In the genomic region with DNA sequence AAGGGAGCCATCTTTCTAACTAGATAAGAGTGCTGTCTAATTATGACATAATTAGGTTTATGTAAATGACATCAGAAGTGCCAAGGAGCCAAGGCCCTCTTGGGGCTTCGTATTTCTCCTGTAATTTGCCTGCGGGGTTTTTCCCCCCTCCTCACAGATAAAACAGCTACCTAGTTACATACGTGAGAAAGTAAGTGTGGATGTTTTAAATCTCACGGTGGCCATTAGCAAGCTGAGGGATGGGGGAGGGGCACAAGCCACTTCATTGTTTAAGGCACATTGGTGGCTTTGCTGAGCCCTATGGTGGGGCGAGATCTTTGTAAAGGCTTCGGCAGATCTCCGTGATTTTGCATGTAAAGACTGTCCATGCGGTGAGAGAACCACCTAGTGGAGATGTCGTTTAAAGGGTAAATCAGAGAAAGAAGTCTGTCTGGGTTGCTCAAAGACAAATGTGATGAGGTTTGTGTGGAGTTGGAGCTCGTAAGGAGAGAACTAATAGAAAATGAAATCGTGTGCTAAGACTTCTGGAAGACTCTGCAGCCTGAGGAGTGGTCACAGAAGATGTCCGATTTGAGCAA, we compare ENCODE assay signal across 28 mouse cellular contexts. TPM values are rescaled to one million over a fixed set of nuclear protein-coding genes. Genes with fewer than 3 reads are reported as not detected.
DNase-seq lines count a peak whose midpoint lies in the region; ATAC-seq and TF ChIP-seq lines count a peak whose summit lies in the region.
"Had no signal": no experiment of that assay in that cellular context is flagged by ENCODE, and none has a peak within 500 bp of the region (broad histone marks: within the 10 kb centered on the region; RNA-seq: fewer than 3 reads in every experiment).

No protein-coding gene starts in this region.

- H3K4me2 ChIP-seq in forebrain, postnatal 0 days (ENCODE audit: low read depth) = no peak overlapping the region
- H3K4me2 ChIP-seq in forebrain, embryonic 15.5 days (replicated peaks) = no peak overlapping the region
- H3K4me2 ChIP-seq in midbrain, embryonic 14.5 days (ENCODE audit: low read length) = no peak overlapping the region
- no peak overlapping the region for H3K4me2 ChIP-seq in midbrain, embryonic 16.5 days (ENCODE audit: low read length)
- H3K4me2 ChIP-seq: heart, embryonic 13.5 days; kidney, embryonic 15.5 days; stomach, embryonic 15.5 days had no signal

- H3K9ac ChIP-seq in forebrain, postnatal 0 days = no peak overlapping the region
- H3K9ac ChIP-seq in forebrain, embryonic 15.5 days (replicated peaks) = no peak overlapping the region
- no peak overlapping the region for H3K9ac ChIP-seq in midbrain, embryonic 14.5 days (replicated peaks; ENCODE audit: low read length)
- H3K9ac ChIP-seq in midbrain, embryonic 16.5 days (ENCODE audit: low read depth, low read length) = no peak overlapping the region
- H3K9ac ChIP-seq: heart, embryonic 13.5 days; kidney, embryonic 15.5 days; stomach, embryonic 15.5 days had no signal

- no peak overlapping the region for H3K4me3 ChIP-seq in forebrain, postnatal 0 days (ENCODE audit: low read depth, low read length)
- H3K4me3 ChIP-seq in forebrain, embryonic 15.5 days = no peak overlapping the region
- H3K4me3 ChIP-seq in layer of hippocampus, adult 2 months = no peak overlapping the region
- H3K4me3 ChIP-seq in midbrain, embryonic 14.5 days (replicated peaks; ENCODE audit: low read depth, low read length) = no peak overlapping the region
- H3K4me3 ChIP-seq in midbrain, embryonic 16.5 days (ENCODE audit: low read depth, low read length) = no peak overlapping the region
- H3K4me3 ChIP-seq: embryonic facial prominence, embryonic 10.5 days; heart, adult 2 months; heart, embryonic 13.5 days; kidney, embryonic 15.5 days; limb, embryonic 10.5 days; stomach, embryonic 15.5 days had no signal

- H3K9me3 ChIP-seq in forebrain, postnatal 0 days (ENCODE audit: low read length) = no peaks in the 10 kb centered on the region
- no peaks in the 10 kb centered on the region for H3K9me3 ChIP-seq in forebrain, embryonic 15.5 days
- no peaks in the 10 kb centered on the region for H3K9me3 ChIP-seq in midbrain, embryonic 14.5 days (ENCODE audit: control insufficient read depth, low read length)
- no peaks in the 10 kb centered on the region for H3K9me3 ChIP-seq in midbrain, embryonic 16.5 days (replicated peaks; ENCODE audit: control insufficient read depth, low read length, poor library complexity, severe bottlenecking)
- H3K9me3 ChIP-seq: embryonic facial prominence, embryonic 10.5 days; heart, embryonic 13.5 days; kidney, embryonic 15.5 days; limb, embryonic 10.5 days; stomach, embryonic 15.5 days had no signal

- DNase-seq in forebrain, postnatal 0 days = no peak
- no peak for DNase-seq in layer of hippocampus, adult 2 months (ENCODE audit: low spot score in 2 of 2)
- no peak for DNase-seq in layer of hippocampus, adult 8-10 months (ENCODE audit: low spot score in 2 of 2)
- peak; percentile 34 for DNase-seq in midbrain, embryonic 14.5 days
- DNase-seq: adrenal gland, postnatal 25 days; cerebellum, adult 9-11 months; gastrocnemius, postnatal 25 days; heart, adult 2 months; heart, postnatal 14 days; kidney, adult 11 months; liver; lung, adult 2 months; thymus, adult 18-20 months; thymus, postnatal 36 days had no signal

- no peak overlapping the region; the same call in 1 of the 2 replicates for H3K27ac ChIP-seq in forebrain, postnatal 0 days (ENCODE audit: low read depth, low read length)
- no peak overlapping the region for H3K27ac ChIP-seq in forebrain, embryonic 15.5 days (replicated peaks)
- H3K27ac ChIP-seq in layer of hippocampus, adult 2 months = no peak overlapping the region
- no peak overlapping the region for H3K27ac ChIP-seq in midbrain, embryonic 14.5 days (replicated peaks; ENCODE audit: low read depth, low read length)
- H3K27ac ChIP-seq in midbrain, embryonic 16.5 days (ENCODE audit: low read length) = no peak overlapping the region
- H3K27ac ChIP-seq: embryonic facial prominence, embryonic 10.5 days; heart, adult 2 months; heart, embryonic 13.5 days; kidney, embryonic 15.5 days; limb, embryonic 10.5 days; macrophage; stomach, embryonic 15.5 days had no signal

- TF ChIP-seq CTCF in forebrain, postnatal 0 days (IDR thresholded peaks at IDR 0.05; ENCODE audit: low read depth) = 0 out of 2 replicates have a peak, but pooled peaks have one; percentile 7
- peak; percentile 33 for TF ChIP-seq CTCF in layer of hippocampus, adult 2 months (conservative IDR thresholded peaks at IDR 0.05)

- ATAC-seq in forebrain, postnatal 0 days = no peak
- no peak for ATAC-seq in forebrain, embryonic 15.5 days (replicated peaks)
- no peak for ATAC-seq in midbrain, embryonic 14.5 days (ENCODE audit: low FRiP score, low TSS enrichment)
- ATAC-seq in midbrain, embryonic 16.5 days = no peak
- no peak for ATAC-seq in granulocyte monocyte progenitor cell, adult 5-6 weeks (replicated peaks; ENCODE audit: poor library complexity, severe bottlenecking)
- ATAC-seq: forebrain, embryonic 16.5 days had no signal

- no peaks in the 10 kb centered on the region for H3K4me1 ChIP-seq in forebrain, postnatal 0 days (ENCODE audit: insufficient read depth)
- H3K4me1 ChIP-seq in forebrain, embryonic 15.5 days = peaks cover 5% of the 10 kb centered on the region; the same call in 1 of the 2 replicates
- no peaks in the 10 kb centered on the region for H3K4me1 ChIP-seq in midbrain, embryonic 14.5 days (ENCODE audit: control insufficient read depth, insufficient read depth, low read length)
- H3K4me1 ChIP-seq in midbrain, embryonic 16.5 days (ENCODE audit: control insufficient read depth, insufficient read depth, low read length) = peaks cover 2% of the 10 kb centered on the region; the same call in 1 of the 2 replicates

- H3K36me3 ChIP-seq in forebrain, postnatal 0 days (ENCODE audit: insufficient read depth) = peaks cover 52% of the 10 kb centered on the region
- peaks cover 25% of the 10 kb centered on the region for H3K36me3 ChIP-seq in forebrain, embryonic 15.5 days
- peaks cover 33% of the 10 kb centered on the region for H3K36me3 ChIP-seq in midbrain, embryonic 14.5 days (ENCODE audit: control insufficient read depth, insufficient read depth, low read length)
- peaks cover 11% of the 10 kb centered on the region for H3K36me3 ChIP-seq in midbrain, embryonic 16.5 days (ENCODE audit: control insufficient read depth, insufficient read depth, low read length)
- H3K36me3 ChIP-seq: embryonic facial prominence, embryonic 10.5 days; heart, embryonic 13.5 days; kidney, embryonic 15.5 days; limb, embryonic 10.5 days; stomach, embryonic 15.5 days had no signal

- WGBS in forebrain, postnatal 0 days = 51% methylated on average over 12 of the region's 12 CpGs
- WGBS in forebrain, embryonic 15.5 days = 51% methylated on average over 12 of the region's 12 CpGs
- WGBS in midbrain, embryonic 14.5 days = 57% methylated on average over 12 of the region's 12 CpGs
- WGBS in midbrain, embryonic 16.5 days = 58% methylated on average over 12 of the region's 12 CpGs

- H3K27me3 ChIP-seq in forebrain, postnatal 0 days (ENCODE audit: insufficient read depth, low read length) = no peaks in the 10 kb centered on the region
- no peaks in the 10 kb centered on the region for H3K27me3 ChIP-seq in forebrain, embryonic 15.5 days
- no peaks in the 10 kb centered on the region for H3K27me3 ChIP-seq in midbrain, embryonic 14.5 days (ENCODE audit: control insufficient read depth, insufficient read depth, low read length)
- no peaks in the 10 kb centered on the region for H3K27me3 ChIP-seq in midbrain, embryonic 16.5 days (ENCODE audit: control insufficient read depth, insufficient read depth, low read depth, low read length)
- H3K27me3 ChIP-seq: heart, embryonic 13.5 days; kidney, embryonic 15.5 days; stomach, embryonic 15.5 days had no signal

RNA-seq across cellular contexts. Expression of a gene that starts 16.4 kb away (rescaled TPM):
- total RNA-seq in forebrain, postnatal 0 days (2014; rRNA removed) = 28.5 and 47.7 TPM in 2 replicates
- polyA plus RNA-seq in forebrain, postnatal 0 days (2015; fragmentation: Nextera tagmentation; extraction: Ambion mirVana) = 14.4 and 18.0 TPM in 2 replicates
- 18.4 and 20.4 TPM in 2 replicates for polyA plus RNA-seq in forebrain, embryonic 15.5 days (2015; fragmentation: Nextera tagmentation; extraction: Ambion mirVana)
- 10 to 100 TPM; 37.8 to 39.0 TPM for total RNA-seq in layer of hippocampus, adult 2 months (2021)
- 10 to 100 TPM; 39.5 to 52.3 (median 45.2) TPM for total RNA-seq in layer of hippocampus, adult 8-10 months (2022)
- polyA plus RNA-seq in midbrain, embryonic 14.5 days (2014; fragmentation: Nextera tagmentation; extraction: Ambion mirVana) = 16.3 and 20.0 TPM in 2 replicates
- 19.9 and 22.7 TPM in 2 replicates for polyA plus RNA-seq in midbrain, embryonic 16.5 days (2015; fragmentation: Nextera tagmentation; extraction: Ambion mirVana)
- 5.5 and 6.5 TPM in 2 replicates for total RNA-seq in granulocyte monocyte progenitor cell, adult 5-6 weeks (2014; fragmentation: Nextera tagmentation)
- total RNA-seq in granulocyte monocyte progenitor cell, adult 5-6 weeks (2017) = 3.0 and 5.6 TPM in 2 replicates

RNA-seq across cellular contexts. Expression of a gene that starts 42.5 kb away (rescaled TPM):
- total RNA-seq in forebrain, postnatal 0 days (2014; rRNA removed) = 153 and 177 TPM in 2 replicates
- polyA plus RNA-seq in forebrain, postnatal 0 days (2015; fragmentation: Nextera tagmentation; extraction: Ambion mirVana) = 89.7 and 97.5 TPM in 2 replicates
- polyA plus RNA-seq in forebrain, embryonic 15.5 days (2015; fragmentation: Nextera tagmentation; extraction: Ambion mirVana) = 81.8 and 87.2 TPM in 2 replicates
- 100 to 1,000 TPM; 170 to 182 TPM for total RNA-seq in layer of hippocampus, adult 2 months (2021)
- total RNA-seq in layer of hippocampus, adult 8-10 months (2022) = 100 to 1,000 TPM; 146 to 171 (median 153) TPM
- 88.8 and 105 TPM in 2 replicates for polyA plus RNA-seq in midbrain, embryonic 14.5 days (2014; fragmentation: Nextera tagmentation; extraction: Ambion mirVana)
- polyA plus RNA-seq in midbrain, embryonic 16.5 days (2015; fragmentation: Nextera tagmentation; extraction: Ambion mirVana) = 111 and 113 TPM in 2 replicates
- total RNA-seq in granulocyte monocyte progenitor cell, adult 5-6 weeks (2014; fragmentation: Nextera tagmentation) = not detected in 2 replicates
- total RNA-seq in granulocyte monocyte progenitor cell, adult 5-6 weeks (2017) = not detected in 2 replicates
- total RNA-seq: common myeloid progenitor, adult 5-6 weeks; gastrocnemius, postnatal 25 days; heart, adult 2 months; neutrophil, adult 5-6 weeks had no signal
- polyA plus RNA-seq: lung, adult 2 months; macrophage had no signal

RNA-seq across cellular contexts. Expression of a gene that starts 45.3 kb away (rescaled TPM):
- not detected in 2 replicates for total RNA-seq in forebrain, postnatal 0 days (2014; rRNA removed)
- not detected in 2 replicates for polyA plus RNA-seq in forebrain, postnatal 0 days (2015; fragmentation: Nextera tagmentation; extraction: Ambion mirVana)
- polyA plus RNA-seq in forebrain, embryonic 15.5 days (2015; fragmentation: Nextera tagmentation; extraction: Ambion mirVana) = not detected in 2 replicates
- not detected for total RNA-seq in layer of hippocampus, adult 2 months (2021)
- under 1 TPM in 1 of 4 experiments, not detected in 3; 0.31 TPM for total RNA-seq in layer of hippocampus, adult 8-10 months (2022)
- polyA plus RNA-seq in midbrain, embryonic 14.5 days (2014; fragmentation: Nextera tagmentation; extraction: Ambion mirVana) = not detected in 2 replicates
- not detected in 2 replicates for polyA plus RNA-seq in midbrain, embryonic 16.5 days (2015; fragmentation: Nextera tagmentation; extraction: Ambion mirVana)
- not detected in 2 replicates for total RNA-seq in granulocyte monocyte progenitor cell, adult 5-6 weeks (2014; fragmentation: Nextera tagmentation)
- total RNA-seq in granulocyte monocyte progenitor cell, adult 5-6 weeks (2017) = not detected in 2 replicates
- total RNA-seq: adrenal gland, postnatal 25 days; common myeloid progenitor, adult 5-6 weeks; gastrocnemius, postnatal 25 days; heart, adult 2 months; heart, postnatal 14 days; layer of hippocampus, postnatal 25 days; neutrophil, adult 5-6 weeks had no signal
- polyA plus RNA-seq: embryonic facial prominence, embryonic 10.5 days; forebrain, embryonic 16.5 days; heart, adult 2 months; heart, embryonic 13.5 days; hindbrain, embryonic 16.5 days; limb, embryonic 10.5 days; macrophage had no signal

RNA-seq across cellular contexts. Expression of a gene that starts 55.1 kb away (rescaled TPM):
- total RNA-seq in forebrain, postnatal 0 days (2014; rRNA removed) = 7.9 and 11.5 TPM in 2 replicates
- 8.2 and 10.4 TPM in 2 replicates for polyA plus RNA-seq in forebrain, postnatal 0 days (2015; fragmentation: Nextera tagmentation; extraction: Ambion mirVana)
- polyA plus RNA-seq in forebrain, embryonic 15.5 days (2015; fragmentation: Nextera tagmentation; extraction: Ambion mirVana) = 12.8 and 13.8 TPM in 2 replicates
- total RNA-seq in layer of hippocampus, adult 2 months (2021) = 10 to 100 TPM; 25.8 to 28.1 TPM
- total RNA-seq in layer of hippocampus, adult 8-10 months (2022) = 10 to 100 TPM; 27.9 to 32.3 (median 29.3) TPM
- polyA plus RNA-seq in midbrain, embryonic 14.5 days (2014; fragmentation: Nextera tagmentation; extraction: Ambion mirVana) = 15.5 and 22.4 TPM in 2 replicates
- polyA plus RNA-seq in midbrain, embryonic 16.5 days (2015; fragmentation: Nextera tagmentation; extraction: Ambion mirVana) = 9.4 and 13.7 TPM in 2 replicates
- 5.9 and 15.0 TPM in 2 replicates for total RNA-seq in granulocyte monocyte progenitor cell, adult 5-6 weeks (2014; fragmentation: Nextera tagmentation)
- total RNA-seq in granulocyte monocyte progenitor cell, adult 5-6 weeks (2017) = 1.9 and 2.4 TPM in 2 replicates

Comparison
In these comparisons a context has a peak if more than half of its experiments do, and no peak if none do; other contexts are left out.
1. RNA of a gene that starts 42.5 kb away (total RNA-seq): 170 to 182 TPM in layer of hippocampus, adult 2 months, 153 to 177 TPM in forebrain, postnatal 0 days and 146 to 171 TPM in layer of hippocampus, adult 8-10 months; not detected in granulocyte monocyte progenitor cell, adult 5-6 weeks; every median in the first group is over 100 times any median in the second.